Mouse (Mus musculus) CD4-positive, CD25-positive, alpha-beta regulatory T cell, adult 4 months (primary cell): Measurements from ENCODE around the gene Gtf2ird1. TPM values are rescaled to one million over a fixed set of nuclear protein-coding genes. Genes with fewer than 3 reads are reported as not detected.
A peak's percentile ranks its signal among the peaks of the same experiment; 100 is the strongest.
"Not testable (repeated sequence)": the region's sequence is repeated elsewhere in the genome, so short reads cannot be mapped to it uniquely, and the experiment has no call there.

Experiments
- ATAC-seq: one replicate; pipeline ENCODE4 v1.8.0; 2017
- polyA plus RNA-seq, 2 experiments: library from polyadenylated mRNA; unstranded; fragments of 100-300 nt; shearing (Covaris generic); gene quantifications; one replicate each; pipeline ENCODE4 v1.2.1; 2017

The Gtf2ird1 gene
- polyA plus RNA-seq, 2 experiments from 2014 or later = 6.0 to 8.0 TPM

- no peak for ATAC-seq
Measured at GRCm38 (mm10) chr5:134401841-134402240, 54.7 kb downstream of the Gtf2ird1 start.

- no peak for ATAC-seq
Measured at GRCm38 (mm10) chr5:134397434-134398163, 58.9 kb downstream of the Gtf2ird1 start.

GRCm38 (mm10) chr5:134396519-134396918 is 60.0 kb downstream of the Gtf2ird1 start:
- ATAC-seq = no peak

GRCm38 (mm10) chr5:134394624-134395023 is 61.9 kb downstream of the Gtf2ird1 start:
- ATAC-seq = peak; percentile 85

GRCm38 (mm10) chr5:134393624-134394023 is 62.9 kb downstream of the Gtf2ird1 start:
- no peak for ATAC-seq

- ATAC-seq = peak; percentile 57
Measured at GRCm38 (mm10) chr5:134385106-134385505, 71.4 kb downstream of the Gtf2ird1 start.

GRCm38 (mm10) chr5:134375256-134375655 is 81.3 kb downstream of the Gtf2ird1 start:
- ATAC-seq = no peak

- no peak for ATAC-seq
Measured at GRCm38 (mm10) chr5:134374546-134374945, 82.0 kb downstream of the Gtf2ird1 start.

- ATAC-seq = peak; percentile 76
Measured at GRCm38 (mm10) chr5:134373912-134374488, 82.5 kb downstream of the Gtf2ird1 start.

- ATAC-seq = peak; percentile 17
Measured at GRCm38 (mm10) chr5:134372926-134373658, 83.4 kb downstream of the Gtf2ird1 start.

GRCm38 (mm10) chr5:134371511-134372289 is 84.8 kb downstream of the Gtf2ird1 start:
- no peak for ATAC-seq

GRCm38 (mm10) chr5:134370831-134371230 is 85.7 kb downstream of the Gtf2ird1 start:
- ATAC-seq = no peak

GRCm38 (mm10) chr5:134359101-134359500 is 97.4 kb downstream of the Gtf2ird1 start:
- ATAC-seq = no peak

GRCm38 (mm10) chr5:134355372-134355771 is 101.1 kb downstream of the Gtf2ird1 start:
- ATAC-seq = not testable (repeated sequence)

- ATAC-seq = no peak
Measured at GRCm38 (mm10) chr5:134353117-134353516, 103.4 kb downstream of the Gtf2ird1 start.

- no peak for ATAC-seq
Measured at GRCm38 (mm10) chr5:134352527-134353001, 104.0 kb downstream of the Gtf2ird1 start.

GRCm38 (mm10) chr5:134350660-134351059 is 105.9 kb downstream of the Gtf2ird1 start:
- peak; percentile 99 for ATAC-seq

GRCm38 (mm10) chr5:134347066-134347465 is 109.5 kb downstream of the Gtf2ird1 start:
- peak; percentile 30 for ATAC-seq

- peak; percentile 67 for ATAC-seq
Measured at GRCm38 (mm10) chr5:134345449-134345848, 111.1 kb downstream of the Gtf2ird1 start.

- ATAC-seq = no peak
Measured at GRCm38 (mm10) chr5:134344076-134344475, 112.4 kb downstream of the Gtf2ird1 start.

- ATAC-seq = not testable (repeated sequence)
Measured at GRCm38 (mm10) chr5:134343530-134343929, 113.0 kb downstream of the Gtf2ird1 start.

GRCm38 (mm10) chr5:134342503-134343205 is 113.9 kb downstream of the Gtf2ird1 start:
- no peak for ATAC-seq
